Mouse (Mus musculus) CH12.LX (cell line): ENCODE data around the gene Actr8.
A peak's percentile ranks its signal among the peaks of the same experiment; 100 is the strongest.

Source experiments
- CTCF ChIP-seq, 2 experiments: IDR thresholded peaks in 1 of 2; conservative IDR thresholded peaks in 1 of 2; 2 replicates each; pipeline ENCODE4 v1.5.1; 2011 to 2012; ENCODE audit warnings: low read depth in 2 of 2, low read length in 2 of 2, improper control_type of control experiment in 1 of 2, inconsistent platforms in 1 of 2, mild to moderate bottlenecking in 1 of 2, moderate library complexity in 1 of 2
- POLR2A ChIP-seq: IDR thresholded peaks from 2 replicates; pipeline ENCODE4 v1.6.1; 2011; ENCODE audit warnings: low read depth, mild to moderate bottlenecking, improper control_type of control experiment, low read length

GRCm38 (mm10) chr14:29980447-29981205 lies 2.5 kb downstream of the Actr8 start:
- TF ChIP-seq POLR2A (no peak), CTCF (conservative IDR thresholded peaks at IDR 0.05 in 1 of 2, IDR thresholded peaks at IDR 0.05 in 1 of 2; ENCODE audit: low read depth in 2 of 2, low read length in 2 of 2) (peak; percentile 17 to 59; a peak in 2 of 4 replicates)
